Mouse (Mus musculus): ENCODE data around the gene Ffar1.

GRCm38 (mm10) chr7:30837277-30837676 lies 24.1 kb downstream of the Ffar1 start:
- TF ChIP-seq CTCF (IDR thresholded peaks at IDR 0.05) (no peak), EP300 (IDR thresholded peaks at IDR 0.05) (no peak)

All from lung, postnatal 0 days (tissue).